Mouse (Mus musculus): ENCODE results near the gene Egln3.
A peak's percentile ranks its signal among the peaks of the same experiment; 100 is the strongest.

Egln3 gene

GRCm38 (mm10) chr12:54203656-54204045 lies at the start of gene Egln3:
Gene Egln3 (minus strand): TSS chr12:54203860.
- DNase-seq (ENCODE audit: low spot score in 2 of 2), result peak; percentile 23 to 70

- DNase-seq (ENCODE audit: low spot score in 2 of 2), result no peak
Measured at GRCm38 (mm10) chr12:54253449-54253848, 49.8 kb upstream of the Egln3 start.

GRCm38 (mm10) chr12:54251942-54252400 lies 48.3 kb upstream of the Egln3 start:
- peak; percentile 37 to 61 for DNase-seq (ENCODE audit: low spot score in 2 of 2)

- DNase-seq (ENCODE audit: low spot score in 2 of 2), result no peak
Measured at GRCm38 (mm10) chr12:54247835-54248234, 44.2 kb upstream of the Egln3 start.

GRCm38 (mm10) chr12:54243158-54243557 lies 39.5 kb upstream of the Egln3 start:
- no peak for DNase-seq (ENCODE audit: low spot score in 2 of 2)

GRCm38 (mm10) chr12:54241976-54242375 lies 38.3 kb upstream of the Egln3 start:
- no peak for DNase-seq (ENCODE audit: low spot score in 2 of 2)

GRCm38 (mm10) chr12:54233794-54234193 lies 30.1 kb upstream of the Egln3 start:
- no peak for DNase-seq (ENCODE audit: low spot score in 2 of 2)

- DNase-seq (ENCODE audit: low spot score in 2 of 2), result no peak
Measured at GRCm38 (mm10) chr12:54232996-54233603, 29.4 kb upstream of the Egln3 start.

GRCm38 (mm10) chr12:54232456-54232855 lies 28.8 kb upstream of the Egln3 start:
- DNase-seq (ENCODE audit: low spot score in 2 of 2), result no peak

GRCm38 (mm10) chr12:54227551-54227950 lies 23.9 kb upstream of the Egln3 start:
- no peak for DNase-seq (ENCODE audit: low spot score in 2 of 2)

- DNase-seq (ENCODE audit: low spot score in 2 of 2), result no peak
Measured at GRCm38 (mm10) chr12:54226341-54226740, 22.7 kb upstream of the Egln3 start.

GRCm38 (mm10) chr12:54225610-54226009 lies 21.9 kb upstream of the Egln3 start:
- DNase-seq (ENCODE audit: low spot score in 2 of 2), result no peak

- DNase-seq (ENCODE audit: low spot score in 2 of 2), result no peak
Measured at GRCm38 (mm10) chr12:54225090-54225489, 21.4 kb upstream of the Egln3 start.

GRCm38 (mm10) chr12:54222036-54222760 lies 18.5 kb upstream of the Egln3 start:
- DNase-seq (ENCODE audit: low spot score in 2 of 2), result no peak

GRCm38 (mm10) chr12:54216673-54217072 lies 13.0 kb upstream of the Egln3 start:
- DNase-seq (ENCODE audit: low spot score in 2 of 2), result no peak

GRCm38 (mm10) chr12:54214426-54214825 lies 10.8 kb upstream of the Egln3 start:
- no peak for DNase-seq (ENCODE audit: low spot score in 2 of 2)

- DNase-seq (ENCODE audit: low spot score in 2 of 2), result no peak
Measured at GRCm38 (mm10) chr12:54213871-54214270, 10.2 kb upstream of the Egln3 start.

GRCm38 (mm10) chr12:54213230-54213629 lies 9.6 kb upstream of the Egln3 start:
- DNase-seq (ENCODE audit: low spot score in 2 of 2), result no peak

- no peak for DNase-seq (ENCODE audit: low spot score in 2 of 2)
Measured at GRCm38 (mm10) chr12:54209182-54209563, 5.5 kb upstream of the Egln3 start.

- no peak for DNase-seq (ENCODE audit: low spot score in 2 of 2)
Measured at GRCm38 (mm10) chr12:54208433-54209181, 4.9 kb upstream of the Egln3 start.

GRCm38 (mm10) chr12:54205731-54206130 lies 2.1 kb upstream of the Egln3 start:
- DNase-seq (ENCODE audit: low spot score in 2 of 2), result no peak

- peak in 1 of 2 experiments; percentile 30 for DNase-seq (ENCODE audit: low spot score in 2 of 2)
Measured at GRCm38 (mm10) chr12:54205195-54205594, 1.5 kb upstream of the Egln3 start.

All from left cerebral cortex, adult 9 months (tissue).